Mouse (Mus musculus): ENCODE measurements around the gene Disp3.

DNA sequence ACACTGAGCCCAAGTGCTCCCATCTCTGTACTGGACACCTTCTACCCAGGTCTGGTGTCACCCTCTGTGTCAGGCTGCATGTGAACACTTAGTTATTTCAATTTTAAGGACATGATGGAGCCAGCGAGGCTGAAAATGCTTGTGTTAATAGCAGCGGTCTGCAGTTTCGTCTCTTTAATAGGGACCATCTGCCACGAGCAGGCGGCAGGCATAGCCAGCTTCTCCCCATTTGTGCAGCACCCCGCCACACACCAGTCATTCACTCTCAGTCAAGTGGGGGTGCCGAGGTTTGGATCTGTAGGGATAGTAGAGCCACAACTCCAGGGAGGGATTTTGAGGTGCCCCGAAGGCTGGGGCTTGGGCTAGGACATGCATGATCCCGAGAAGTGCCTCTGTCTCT lies 47.4 kb downstream of the Disp3 start:
- TF ChIP-seq CTCF (conservative IDR thresholded peaks at IDR 0.05; ENCODE audit: insufficient read depth, insufficient read length, low read depth, low read length) (no peak), POLR2A (IDR thresholded peaks at IDR 0.05; ENCODE audit: low read depth, low read length) (no peak)
